Mouse (Mus musculus) cortical plate, adult 2 months (tissue): Measurements from ENCODE around the gene Btbd6.

Experiments
- CTCF ChIP-seq: fragments of 200-500 bp; IDR thresholded peaks from 2 replicates; pipeline ENCODE4 v1.5.1; 2011; ENCODE audit warnings: mild to moderate bottlenecking, control low read depth, low read length; ENCODE audit not compliant: insufficient read depth; ENCODE audit errors: extremely low read depth
- POLR2A ChIP-seq: fragments of 200-500 bp; IDR thresholded peaks from 2 replicates; pipeline ENCODE4 v1.6.1; 2011; ENCODE audit warnings: mild to moderate bottlenecking, low read length, control low read depth; ENCODE audit not compliant: insufficient read depth; ENCODE audit errors: extremely low read depth

DNA sequence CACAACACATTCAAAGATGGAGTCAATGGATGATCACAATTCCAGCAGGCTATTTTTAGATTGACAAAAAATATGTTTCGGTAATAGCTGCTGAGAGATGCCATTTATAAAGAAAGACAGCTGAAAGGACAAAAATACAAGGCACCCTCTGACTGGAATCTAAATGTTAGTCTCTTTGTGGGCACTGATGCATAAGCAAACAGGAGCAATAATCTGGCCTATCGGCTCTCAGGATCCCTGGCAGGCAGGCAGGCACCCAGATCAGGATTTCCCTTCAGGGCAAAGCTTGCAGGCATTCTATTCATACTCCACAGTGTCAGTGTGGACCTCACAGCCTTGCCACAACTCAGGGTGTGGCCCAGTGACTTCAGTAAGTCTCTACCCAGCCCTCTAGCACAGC, 5.7 kb downstream of the Btbd6 start:
- TF ChIP-seq CTCF = no peak
- TF ChIP-seq POLR2A = no peak
